Mouse (Mus musculus): ENCODE results near the gene Ms4a15. TPM values are rescaled to one million over a fixed set of nuclear protein-coding genes. Genes with fewer than 3 reads are reported as not detected.

Ms4a15 gene
- total RNA-seq (2023): not detected in 4 replicates

GRCm38 (mm10) chr19:10993150-10993549 lies at the start of gene Ms4a15:
Ms4a15 (minus strand) TSS chr19:10993250.

DNA sequence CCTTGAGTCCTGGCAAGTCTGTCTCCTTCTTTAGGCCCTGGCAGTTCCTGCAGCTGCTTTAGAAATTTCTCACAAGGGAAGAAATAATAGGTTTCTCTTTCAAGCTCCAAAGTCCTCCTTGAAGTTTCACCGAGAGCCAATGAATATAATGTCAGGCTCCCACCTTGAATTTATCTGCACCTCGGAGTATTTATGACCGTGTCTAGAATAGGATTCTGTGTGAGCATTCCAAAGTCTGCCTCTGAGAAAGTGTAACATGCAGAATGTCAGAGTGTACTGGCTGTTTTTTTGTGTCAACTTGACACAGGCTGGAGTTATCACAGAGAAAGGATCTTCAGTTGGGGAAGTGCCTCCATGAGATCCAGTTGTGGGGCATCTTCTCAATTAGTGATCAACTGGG lies 24.8 kb upstream of the Ms4a15 start, which contains the start of gene Ms4a18:
Gene Ms4a18, minus strand, starts transcription at position 141 of the 400 bp plus-strand sequence.

DNA sequence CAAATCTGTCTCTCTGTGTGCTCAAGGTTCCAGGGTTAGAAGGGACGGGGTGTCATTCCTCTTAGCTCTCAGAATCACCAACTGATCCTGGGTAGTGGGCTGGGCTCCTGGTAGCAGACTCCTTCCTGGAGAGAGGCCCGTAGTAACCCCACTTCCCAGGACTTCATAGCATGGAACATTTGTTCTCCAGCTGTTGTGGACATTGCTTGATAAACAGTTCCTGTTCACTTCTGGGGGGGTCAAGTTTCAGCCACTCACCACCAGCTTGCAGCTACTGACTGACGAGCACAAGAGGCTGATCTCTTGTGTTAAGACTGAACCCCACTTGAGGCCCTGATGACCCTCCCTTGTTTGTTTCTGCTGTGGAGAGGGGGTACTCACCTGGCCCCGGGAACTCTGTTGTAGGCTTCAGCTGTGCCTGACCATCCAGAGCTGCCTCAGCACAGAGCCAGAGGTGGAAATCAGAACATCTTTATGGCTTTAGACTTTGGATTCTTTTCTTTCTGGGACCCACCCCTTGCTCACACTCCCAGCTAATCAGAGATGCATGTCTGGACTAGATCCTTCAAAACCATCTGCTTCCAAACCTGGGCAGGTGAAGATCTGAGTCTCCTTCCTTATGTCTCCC lies 18.7 kb downstream of the Ms4a15 start, which contains the start of gene Ms4a10:
Gene Ms4a10, minus strand, starts transcription at position 433 of the 628 bp plus-strand sequence.

GRCm38 (mm10) chr19:10949112-10949511 lies 43.9 kb downstream of the Ms4a15 start, which contains the start of gene Ccdc86:
Ccdc86 (minus strand) TSS chr19:10949266.

GRCm38 (mm10) chr19:10937110-10937563 lies 55.9 kb downstream of the Ms4a15 start, which contains the start of gene Ptgdr2:
Ptgdr2 (plus strand) TSS chr19:10937160.

Other genes with a start within 250 kb of the Ms4a15 start
- 0.24 to 0.73 TPM in 2 of 4 replicates, not detected in the others for gene Cd6, start 163.2 kb downstream of the Ms4a15 start, total RNA-seq (2023)
- gene Slc15a3, start 153.5 kb downstream of the Ms4a15 start, total RNA-seq (2023): 30.3 to 56.1 TPM (median 39.7 TPM) in 4 replicates
- gene Tmem132a, start 123.3 kb downstream of the Ms4a15 start, total RNA-seq (2023): 0.28 to 2.0 TPM (median 0.51 TPM) in 4 replicates
- 24.4 to 29.2 TPM (median 25.2 TPM) in 4 replicates for gene Tmem109, start 111.2 kb downstream of the Ms4a15 start, total RNA-seq (2023)
- 107 to 138 TPM (median 121 TPM) in 4 replicates for gene Prpf19, start 98.0 kb downstream of the Ms4a15 start, total RNA-seq (2023)
- gene Zp1, start 72.6 kb downstream of the Ms4a15 start, total RNA-seq (2023): not detected in 4 replicates
- gene Ptgdr2, start 56.1 kb downstream of the Ms4a15 start, total RNA-seq (2023): not detected in 4 replicates
- gene Ccdc86, start 44.0 kb downstream of the Ms4a15 start, total RNA-seq (2023): 42.0 to 48.4 TPM (median 45.5 TPM) in 4 replicates
- not detected in 4 replicates for gene Ms4a10, start 18.6 kb downstream of the Ms4a15 start, total RNA-seq (2023)
- not detected in 4 replicates for gene Ms4a18, start 24.8 kb upstream of the Ms4a15 start, total RNA-seq (2023)
- 0.75 to 0.85 TPM in 2 of 4 replicates, not detected in the others for gene Ms4a8a, start 87.9 kb upstream of the Ms4a15 start, total RNA-seq (2023)
- gene 1700017D01Rik, start 137.6 kb upstream of the Ms4a15 start, total RNA-seq (2023): 0.21 TPM in 1 of 4 replicates, not detected in the others
- gene 1700025F22Rik, start 172.1 kb upstream of the Ms4a15 start, total RNA-seq (2023): not detected in 4 replicates
- gene Ms4a13, start 203.5 kb upstream of the Ms4a15 start, total RNA-seq (2023): not detected in 4 replicates
- 0.55 to 1.2 TPM (median 0.81 TPM) in 4 replicates for gene Ms4a12, start 239.2 kb upstream of the Ms4a15 start, total RNA-seq (2023)

Measured in B cell, adult 62 days (primary cell).